Mouse (Mus musculus) cerebellum, adult 18-20 months (tissue): ENCODE results near the gene Slf2.

Experiments
- DNase-seq, 2 experiments: peaks; one replicate each; pipeline ENCODE4 v3.0.0; 2021

Slf2 gene

GRCm38 (mm10) chr19:45013581-45014225 is 82.8 kb downstream of the Slf2 start:
- DNase-seq, result no peak

GRCm38 (mm10) chr19:45014335-45014971 is 83.5 kb downstream of the Slf2 start, which contains the start of gene Lzts2:
Gene Lzts2, plus strand, starts transcription at chr19:45014414.
- DNase-seq, result no peak

GRCm38 (mm10) chr19:45014981-45015402 is 84.0 kb downstream of the Slf2 start:
- DNase-seq, result peak; percentile 66 to 76

GRCm38 (mm10) chr19:45015518-45016281 is 84.7 kb downstream of the Slf2 start:
- DNase-seq, result peak; percentile 75 to 78

- peak; percentile 83 to 87 for DNase-seq
These were observed 85.6 kb downstream of the Slf2 start for GRCm38 (mm10) chr19:45016341-45017215.

DNA sequence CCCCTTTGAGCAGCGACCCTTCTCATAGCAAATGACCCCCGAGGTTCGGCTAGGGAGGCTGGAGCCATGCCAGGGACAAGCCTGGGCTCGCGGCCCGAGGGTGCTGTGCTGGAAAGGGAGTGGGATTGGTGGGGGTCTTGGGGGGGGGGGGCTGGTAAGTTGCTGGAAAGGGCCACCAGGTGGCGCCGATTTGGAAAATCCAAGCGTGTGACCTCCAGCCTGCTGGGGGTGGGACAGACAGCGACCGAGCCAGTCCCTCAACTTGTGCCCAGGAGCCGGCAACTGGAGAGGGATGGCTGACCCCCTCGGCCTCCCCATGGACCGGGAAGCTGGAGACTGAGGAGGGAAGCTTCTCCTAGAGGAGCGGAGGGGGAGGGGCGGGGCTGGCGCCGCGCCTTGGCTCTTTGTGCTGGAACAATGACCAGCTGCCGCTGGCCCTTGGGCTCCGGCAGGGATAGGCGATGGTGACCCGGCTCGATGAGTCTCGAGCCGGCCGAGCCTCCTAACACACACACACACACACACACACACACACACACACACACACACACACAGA is 86.3 kb downstream of the Slf2 start:
- peak; percentile 80 to 85 for DNase-seq

DNA sequence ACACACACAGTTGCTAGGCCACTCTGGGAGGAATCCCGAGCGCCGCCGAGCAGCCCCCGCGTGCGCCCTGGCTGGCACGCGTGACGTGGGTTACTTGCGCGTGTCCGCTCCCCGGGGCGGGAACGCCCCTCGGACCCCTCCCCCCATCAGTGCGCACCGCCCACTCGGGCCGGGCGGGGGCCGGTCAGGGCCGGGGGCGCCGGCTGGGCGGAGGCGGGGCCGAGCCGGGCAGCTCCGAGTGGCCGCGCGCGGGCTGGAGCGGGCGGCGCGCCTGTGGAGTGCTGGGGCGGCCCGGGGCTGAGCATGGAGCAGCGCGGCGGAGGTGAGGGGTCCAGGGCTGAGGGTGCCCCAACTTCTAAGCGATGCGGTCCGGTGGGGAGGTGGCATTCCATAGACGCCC is 87.0 kb downstream of the Slf2 start:
- DNase-seq, result peak; percentile 66 to 83

DNA sequence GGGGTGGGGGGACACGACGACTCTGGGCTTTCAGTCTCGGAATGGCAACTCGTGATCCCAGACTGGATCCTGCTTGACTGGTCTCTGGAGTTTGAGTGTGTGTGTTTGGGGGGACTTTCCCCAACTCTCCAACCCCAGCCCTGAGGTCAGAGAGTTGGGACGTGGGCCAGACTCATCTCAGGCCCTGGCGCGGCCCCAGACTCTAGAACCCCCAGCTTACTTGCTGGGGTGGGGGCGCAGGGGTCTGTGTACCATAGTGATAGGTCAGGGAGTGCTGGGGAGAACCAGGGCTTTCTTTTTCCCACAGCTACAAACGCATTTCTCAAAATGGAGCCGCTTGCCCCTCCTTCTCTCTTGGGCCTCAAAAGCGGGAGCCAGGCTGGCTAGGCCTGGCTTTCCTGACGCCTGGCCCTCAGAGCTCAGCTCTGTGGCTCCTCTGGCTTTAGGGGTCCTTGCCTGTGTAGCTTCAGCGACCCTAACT is 87.4 kb downstream of the Slf2 start:
- DNase-seq, result peak in 1 of 2 experiments; percentile 62

DNA sequence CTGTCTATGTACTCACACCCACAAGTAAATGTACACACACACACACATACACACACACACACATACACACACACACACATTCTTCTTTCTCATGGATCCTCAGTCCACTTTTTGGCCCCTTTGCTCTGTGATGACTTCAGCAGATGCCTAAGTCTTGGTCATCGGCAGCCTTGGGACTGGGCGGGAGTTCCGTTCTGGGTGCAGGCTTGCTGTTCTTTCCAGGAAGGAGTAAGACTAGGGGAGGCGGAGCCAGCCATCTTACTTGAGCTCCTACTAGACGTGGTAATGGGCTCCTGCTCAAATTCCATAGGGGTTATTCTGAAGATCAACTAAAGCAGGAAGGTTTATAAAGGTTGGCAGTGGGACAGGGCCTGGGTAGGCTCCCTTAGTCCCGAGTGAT is 89.4 kb downstream of the Slf2 start:
- no peak for DNase-seq

GRCm38 (mm10) chr19:45021362-45021761 is 90.4 kb downstream of the Slf2 start:
- DNase-seq, result no peak

GRCm38 (mm10) chr19:45023993-45024392 is 93.0 kb downstream of the Slf2 start:
- no peak for DNase-seq

- DNase-seq, result no peak
These were observed 93.8 kb downstream of the Slf2 start for GRCm38 (mm10) chr19:45024775-45025174.

GRCm38 (mm10) chr19:45025937-45026568 is 95.1 kb downstream of the Slf2 start:
- no peak for DNase-seq

DNA sequence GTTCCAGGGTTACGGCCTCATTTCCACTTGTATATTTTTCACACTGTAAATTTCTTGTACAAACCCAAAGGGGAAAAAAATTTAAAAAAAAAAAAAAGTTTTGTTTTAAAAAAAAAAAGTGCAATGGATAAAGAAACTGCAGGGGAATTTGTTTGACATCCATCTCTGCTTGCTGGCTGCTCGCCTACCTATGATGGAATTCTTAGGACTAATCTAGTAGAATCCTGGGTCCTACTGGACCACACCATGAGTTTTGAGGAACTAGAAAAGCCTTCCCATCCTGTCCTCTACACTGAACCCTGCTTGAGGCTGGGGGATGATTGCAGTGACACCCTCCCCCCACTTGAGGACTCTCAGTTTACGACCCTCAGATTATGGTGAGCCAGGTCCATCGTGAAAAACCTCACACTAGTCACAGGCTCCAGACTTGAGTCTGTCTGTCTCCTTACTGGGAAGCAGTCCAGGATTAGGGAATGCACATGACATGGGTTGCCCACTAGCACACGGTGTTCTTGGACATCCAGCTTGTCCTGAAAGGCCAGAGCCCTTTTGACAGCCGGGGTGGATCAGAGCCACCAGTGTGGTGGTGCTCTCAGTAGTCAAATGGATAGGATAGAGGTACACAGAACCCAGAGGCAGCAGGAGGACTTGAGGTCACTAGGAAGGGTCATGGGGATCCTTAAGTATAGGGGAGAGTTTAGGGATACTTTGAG is 96.2 kb downstream of the Slf2 start:
- DNase-seq, result no peak

- no peak for DNase-seq
These were observed 96.9 kb downstream of the Slf2 start for GRCm38 (mm10) chr19:45027848-45028247.

GRCm38 (mm10) chr19:45028746-45029145 is 97.8 kb downstream of the Slf2 start:
- no peak for DNase-seq

GRCm38 (mm10) chr19:45029571-45029970 is 98.6 kb downstream of the Slf2 start:
- DNase-seq, result no peak

DNA sequence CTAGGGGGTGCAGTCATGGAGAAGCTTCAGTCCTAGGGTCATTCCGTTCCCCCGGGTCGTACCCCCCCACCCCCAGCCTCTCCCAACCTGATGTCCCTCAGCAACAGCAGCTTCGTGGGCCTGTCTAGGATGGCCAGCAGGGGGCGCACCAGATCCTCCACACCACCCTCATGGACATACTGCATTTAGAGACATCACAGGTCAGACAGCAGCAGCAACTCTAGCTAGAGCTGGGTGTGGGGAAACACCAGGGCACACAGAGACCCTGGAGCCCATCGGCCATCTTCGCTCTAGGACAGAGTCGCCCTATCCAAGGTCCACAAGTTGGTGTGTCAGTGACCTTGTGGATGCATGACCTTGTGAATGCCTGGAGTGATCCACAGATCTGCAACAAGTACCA is 99.2 kb downstream of the Slf2 start:
- DNase-seq, result peak; percentile 76 to 81

DNA sequence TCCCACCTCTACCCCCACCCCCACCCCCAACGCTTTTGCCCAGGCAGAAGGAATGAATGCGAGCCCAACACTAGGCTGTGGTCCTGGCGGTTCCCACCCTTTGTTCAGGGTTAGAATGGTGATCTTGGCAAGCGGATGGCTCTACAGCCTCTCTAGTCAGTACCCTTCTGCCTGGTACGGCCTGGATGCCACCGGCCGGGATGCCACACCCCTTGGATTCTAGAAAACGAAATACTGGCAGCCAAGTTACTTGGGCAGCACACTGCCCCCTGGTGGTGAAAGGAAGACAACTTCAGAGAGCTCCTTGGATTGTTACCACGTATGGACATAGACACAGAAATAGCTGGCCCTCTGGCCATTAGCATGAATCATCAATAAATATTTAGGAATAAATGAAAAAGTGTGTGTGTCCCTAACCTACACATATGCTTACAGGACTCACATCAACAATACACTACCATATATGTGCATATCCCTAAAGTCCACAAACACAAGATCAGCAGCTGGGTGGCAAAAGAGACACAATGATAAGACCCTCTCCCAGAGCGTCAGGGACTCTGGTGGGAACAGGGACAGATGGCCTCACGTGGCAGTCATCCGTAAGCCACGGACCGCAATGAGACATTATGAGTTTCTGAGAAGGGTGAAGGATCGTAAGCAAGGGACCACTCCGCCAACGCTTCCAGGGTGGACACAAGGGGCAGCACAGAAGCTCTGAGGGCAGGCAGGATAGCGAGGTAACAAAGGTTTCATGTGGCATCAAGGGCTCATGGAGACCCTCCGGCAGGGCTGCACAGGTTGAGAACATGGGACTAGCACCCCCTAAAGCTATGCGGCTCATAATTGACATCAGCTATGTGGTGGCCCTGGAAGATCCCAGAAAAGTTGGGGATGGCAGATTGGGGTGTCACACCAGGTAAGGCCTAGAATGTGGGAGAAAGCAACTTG is 100.1 kb downstream of the Slf2 start:
- peak; percentile 87 to 90 for DNase-seq

- peak; percentile 85 to 86 for DNase-seq
These were observed 100.8 kb downstream of the Slf2 start for GRCm38 (mm10) chr19:45031780-45032179.
